Mouse (Mus musculus) spleen, postnatal 0 days (tissue): ENCODE data around the gene Cmip. TPM values are rescaled to one million over a fixed set of nuclear protein-coding genes. Genes with fewer than 3 reads are reported as not detected.

Experiments used
- polyA plus RNA-seq: library from polyadenylated mRNA; unstranded; fragments of >200 nt; fragmentation: Nextera tagmentation; extraction: Ambion mirVana; gene quantifications from 2 replicates; pipeline ENCODE4 v1.2.1, GENCODE M21; 2015

The Cmip gene
- polyA plus RNA-seq = 17.6 and 19.0 TPM in 2 replicates

GRCm38 (mm10) chr8:117257029-117257820 is at the start of gene Cmip:
Gene Cmip, plus strand, starts transcription at chr8:117257064.

DNA sequence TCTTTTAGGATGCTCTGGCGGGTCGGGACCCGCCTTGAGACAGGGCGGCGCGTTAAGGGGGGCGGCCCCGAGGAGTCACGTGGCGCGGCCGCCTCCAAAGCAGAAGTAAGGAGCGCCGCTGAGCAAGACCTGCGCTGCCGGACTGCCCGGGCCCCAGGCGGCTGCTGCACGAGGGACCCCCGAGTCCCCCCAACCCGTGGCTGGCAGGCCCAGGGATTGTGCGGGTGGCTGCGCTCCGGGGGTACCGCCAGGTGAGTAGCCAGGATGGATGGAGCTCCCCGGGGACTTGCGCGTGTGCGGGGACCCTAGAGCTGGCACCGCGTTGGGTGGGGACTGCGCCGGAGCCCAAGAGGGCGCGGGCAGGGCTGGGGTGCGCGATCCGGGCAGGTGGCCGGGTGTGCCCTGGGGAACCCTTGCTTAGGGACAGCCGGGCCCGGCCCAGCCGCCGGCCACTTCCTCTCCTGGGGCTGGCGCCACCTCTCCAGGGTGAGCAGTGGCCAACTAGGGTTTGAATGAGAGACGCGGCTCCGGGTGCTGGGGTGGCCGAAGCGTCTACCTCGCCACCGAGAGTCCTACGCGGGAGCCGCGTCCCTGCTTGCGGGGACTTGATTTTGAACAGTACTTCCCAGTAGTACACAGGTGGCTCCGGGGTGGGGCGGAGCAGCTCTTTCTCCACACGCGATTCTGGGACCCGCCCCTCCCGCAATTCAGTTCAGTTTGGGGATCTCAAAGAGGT is 241.5 kb downstream of the Cmip start, which contains the start of gene Plcg2:
Gene Plcg2 (plus strand): TSS at position 113 of the 736 bp plus-strand sequence.

Other genes with a start within 250 kb of the Cmip start
- gene Pkd1l2, start 174.6 kb upstream of the Cmip start, polyA plus RNA-seq = 0.16 and 0.24 TPM in 2 replicates
- gene Bco1, start 161.2 kb upstream of the Cmip start, polyA plus RNA-seq = 0.08 TPM in 1 of 2 replicates, not detected in the other
- 1.5 and 1.6 TPM in 2 replicates for gene Gan, start 98.9 kb upstream of the Cmip start, polyA plus RNA-seq
- 9.3 and 12.7 TPM in 2 replicates for gene Plcg2, start 241.2 kb downstream of the Cmip start, polyA plus RNA-seq